Mouse (Mus musculus) cerebellum, adult 11 months (tissue): ENCODE data around the gene Nog.

ENCODE experiments used
- DNase-seq: peaks from one replicate; pipeline ENCODE4 v3.0.0; 2022

Gene Nog

DNA sequence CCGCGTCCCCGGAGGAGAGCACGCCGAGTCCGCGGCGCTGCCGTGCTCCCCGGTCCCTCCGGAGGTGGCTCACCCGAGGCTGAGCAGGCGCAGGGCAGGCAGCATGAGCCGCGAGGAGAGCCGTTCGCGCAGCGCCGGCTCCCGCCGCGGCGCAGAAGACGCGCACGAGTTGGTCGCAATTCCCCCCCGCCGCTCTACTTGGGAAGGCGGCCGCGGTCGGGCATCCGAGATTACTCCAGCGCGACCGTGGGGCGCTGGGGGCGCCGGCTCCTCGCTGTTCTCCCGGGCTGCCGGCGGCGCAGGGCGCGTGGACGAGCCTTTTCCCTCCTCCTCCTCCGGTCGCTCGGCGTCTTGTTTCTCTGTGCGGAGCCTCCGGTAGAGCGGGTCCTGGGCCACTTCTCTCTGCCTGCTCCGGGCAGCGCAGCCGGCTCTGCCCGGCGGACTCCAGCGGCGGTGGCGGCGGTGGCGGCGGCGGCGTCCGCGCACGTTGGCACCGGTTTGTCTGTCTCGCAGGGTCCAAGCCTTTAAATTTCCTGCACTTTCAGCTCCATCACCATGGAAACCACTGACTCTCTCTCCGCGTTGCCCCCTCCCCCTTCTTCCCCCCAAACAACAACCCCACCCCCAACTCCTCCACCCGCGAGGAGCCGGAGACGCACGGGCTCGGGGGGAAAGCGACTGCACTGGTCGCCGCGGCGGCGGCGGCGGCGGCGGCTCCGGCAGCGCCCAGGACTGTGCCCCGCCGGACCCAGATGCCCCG is at the start of gene Nog:
Gene Nog (minus strand): TSS at position 277 of the 760 bp plus-strand sequence.
- DNase-seq = no peak

DNA sequence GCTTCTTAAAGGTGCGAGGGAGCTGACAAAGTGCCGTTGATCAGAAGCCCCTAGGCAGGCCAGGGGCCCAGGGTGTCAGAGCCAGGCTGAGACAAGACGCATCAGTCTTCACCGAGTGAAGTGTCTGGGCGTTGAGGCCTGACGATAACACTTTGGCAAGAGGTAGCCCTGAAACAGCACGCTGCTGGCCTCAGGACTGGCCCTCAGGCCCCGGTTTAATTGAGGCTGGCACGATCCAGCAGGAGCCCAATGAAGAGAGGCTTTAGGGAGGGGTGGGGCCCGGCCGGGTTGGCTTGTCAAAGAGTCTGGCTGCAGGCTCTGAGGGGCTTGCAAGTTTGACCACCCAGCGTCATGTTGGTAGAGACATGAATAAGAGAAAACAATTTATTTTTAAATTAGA is 38.1 kb upstream of the Nog start:
- DNase-seq = no peak

DNA sequence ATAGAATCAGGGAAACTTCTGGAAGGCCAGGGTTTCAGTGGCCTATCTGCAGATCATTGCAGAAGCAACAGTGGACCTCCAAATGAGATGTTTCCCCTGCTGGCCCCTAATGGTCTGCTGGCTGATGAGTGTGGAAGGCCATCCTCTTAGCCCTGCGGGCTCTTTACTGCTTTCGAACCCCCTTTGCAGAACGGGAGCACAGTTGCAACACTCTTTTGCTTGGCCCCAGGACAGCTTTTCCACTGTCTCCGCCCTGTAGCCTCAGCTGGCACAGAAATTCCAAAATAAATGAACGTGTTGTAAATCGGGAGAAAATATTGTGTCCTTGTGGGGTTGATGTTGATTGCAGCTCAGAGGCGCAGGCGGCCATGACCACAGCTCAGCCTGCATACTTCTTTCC is 37.7 kb upstream of the Nog start:
- no peak for DNase-seq

DNA sequence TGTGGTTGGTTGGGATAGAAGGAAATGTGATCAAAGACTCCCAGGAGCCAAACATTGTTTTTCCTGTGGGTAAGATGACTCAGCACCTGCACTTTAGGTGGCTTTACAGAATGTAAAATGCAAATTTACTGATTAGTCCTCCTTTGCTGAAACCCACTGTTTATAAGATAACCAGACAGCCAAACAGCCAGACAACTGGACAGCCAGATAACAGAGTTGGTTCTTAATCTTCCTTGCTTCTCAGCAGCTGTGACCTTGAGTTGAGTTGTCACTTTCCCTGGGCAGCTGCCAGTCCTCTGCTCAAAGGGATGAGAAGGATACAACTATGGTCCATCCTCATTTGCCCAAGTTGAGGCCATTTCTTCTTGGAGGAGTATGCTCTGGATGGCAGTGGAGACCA is 35.8 kb upstream of the Nog start:
- no peak for DNase-seq

DNA sequence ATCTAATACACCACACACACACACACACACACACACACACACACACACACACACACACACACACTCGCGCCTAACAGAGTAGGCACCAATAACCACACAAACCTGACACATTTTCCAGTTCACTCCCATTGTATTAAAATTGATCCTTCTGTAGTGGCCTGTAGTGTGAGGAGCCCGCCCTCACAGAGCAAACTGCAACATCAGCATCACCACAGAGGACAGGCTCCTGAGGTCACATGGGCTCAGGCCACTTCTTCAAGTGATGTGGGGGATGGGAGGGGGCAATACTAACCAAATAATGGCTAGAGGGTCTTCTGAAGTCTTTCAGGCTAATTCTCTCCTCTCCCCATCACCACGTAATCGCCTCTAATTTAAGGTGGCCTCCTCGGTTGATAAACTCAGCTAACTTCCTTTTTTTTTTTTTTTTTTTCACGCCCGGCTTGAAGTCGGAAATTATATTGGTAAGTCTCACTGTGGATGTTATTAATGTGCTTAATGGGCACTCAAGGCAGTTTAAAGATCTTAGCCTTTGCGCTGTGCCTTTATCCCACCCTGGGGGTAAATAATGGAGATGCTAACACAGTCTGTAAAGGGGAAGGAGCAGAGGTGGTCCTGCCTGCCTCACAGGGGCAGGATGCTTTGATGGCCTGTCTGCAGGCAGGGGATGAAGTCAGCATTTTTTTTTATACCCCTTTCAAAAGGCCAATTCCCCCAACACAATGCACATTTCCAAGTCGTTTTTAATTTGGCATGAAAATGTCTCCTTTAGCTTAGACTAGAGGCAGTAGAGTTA is 25.2 kb upstream of the Nog start:
- DNase-seq = no peak

DNA sequence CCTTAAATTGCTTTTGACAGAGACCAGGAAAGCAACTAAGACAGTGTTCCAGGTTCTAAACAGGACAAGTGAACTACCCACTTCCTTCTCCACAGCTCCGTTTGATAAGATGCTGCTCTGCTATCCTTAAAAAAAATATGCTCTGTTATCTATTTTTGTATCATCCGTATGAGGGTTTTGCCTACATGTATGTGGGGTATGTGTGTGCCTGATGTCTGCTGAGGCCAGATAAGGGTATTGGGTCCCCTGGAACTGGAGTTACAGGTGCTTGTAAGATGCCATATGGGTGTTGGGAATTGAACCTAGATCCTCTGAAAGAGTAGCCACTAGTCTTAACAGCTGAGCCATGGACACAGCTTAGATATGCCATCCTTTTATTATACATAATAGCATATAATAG is 19.6 kb upstream of the Nog start:
- no peak for DNase-seq

DNA sequence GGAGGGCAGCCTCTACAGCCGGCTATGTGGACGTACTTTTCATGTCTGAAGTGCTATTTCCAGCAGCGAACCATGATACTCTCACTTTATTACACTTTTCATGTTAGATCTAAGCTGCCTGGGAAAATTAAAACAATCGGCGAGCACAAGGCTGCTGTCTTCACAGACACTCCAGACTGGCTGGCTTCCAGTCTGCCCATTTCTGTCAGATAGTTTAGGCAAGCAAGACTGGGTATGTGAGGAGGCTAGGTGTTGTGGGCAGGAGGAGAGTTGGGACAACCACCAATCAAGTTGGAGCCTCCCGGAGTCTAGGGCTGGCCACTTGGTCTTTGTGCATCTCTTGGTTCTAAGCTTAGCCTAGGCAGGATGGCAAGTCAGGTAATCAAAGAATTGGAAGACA is 17.5 kb upstream of the Nog start:
- no peak for DNase-seq

DNA sequence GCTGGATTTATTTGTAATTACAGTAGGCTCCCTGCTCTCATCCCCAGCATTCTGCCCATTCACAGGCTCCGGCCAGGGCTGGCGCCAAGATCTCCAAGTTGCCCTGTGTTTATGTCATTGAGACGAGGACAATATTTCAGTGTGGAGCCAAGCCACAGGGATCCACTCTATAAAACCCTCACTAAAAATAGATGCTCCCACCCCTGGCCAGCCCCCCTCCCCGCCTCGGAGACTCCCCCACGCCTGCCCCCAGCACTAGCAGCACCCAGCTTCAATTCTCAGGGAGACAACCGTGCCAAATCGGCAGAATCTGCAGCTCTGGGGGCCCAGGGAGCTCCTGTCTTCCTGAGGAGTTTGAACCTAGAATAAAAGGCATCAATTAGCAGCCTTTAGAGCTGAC is 16.2 kb upstream of the Nog start:
- no peak for DNase-seq

DNA sequence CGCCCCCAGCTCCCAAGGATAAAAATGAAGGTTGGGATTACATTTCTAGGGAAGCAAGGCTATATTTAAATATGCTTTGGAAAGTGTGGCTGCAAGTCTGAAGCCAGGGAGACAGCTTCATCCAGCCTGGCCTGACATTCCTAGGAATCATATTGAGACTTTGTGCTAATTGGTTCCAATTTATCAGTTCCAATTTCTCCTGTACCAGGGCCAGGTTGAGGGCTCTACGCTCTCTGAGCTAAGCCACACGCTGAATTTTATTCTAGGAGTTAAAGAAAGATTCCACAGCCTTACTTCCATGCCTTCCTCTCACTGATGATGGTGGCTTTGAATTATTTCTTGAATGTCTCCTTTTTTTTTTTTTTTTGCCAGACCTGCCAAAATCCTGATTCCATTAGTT is 15.6 kb upstream of the Nog start:
- no peak for DNase-seq

DNA sequence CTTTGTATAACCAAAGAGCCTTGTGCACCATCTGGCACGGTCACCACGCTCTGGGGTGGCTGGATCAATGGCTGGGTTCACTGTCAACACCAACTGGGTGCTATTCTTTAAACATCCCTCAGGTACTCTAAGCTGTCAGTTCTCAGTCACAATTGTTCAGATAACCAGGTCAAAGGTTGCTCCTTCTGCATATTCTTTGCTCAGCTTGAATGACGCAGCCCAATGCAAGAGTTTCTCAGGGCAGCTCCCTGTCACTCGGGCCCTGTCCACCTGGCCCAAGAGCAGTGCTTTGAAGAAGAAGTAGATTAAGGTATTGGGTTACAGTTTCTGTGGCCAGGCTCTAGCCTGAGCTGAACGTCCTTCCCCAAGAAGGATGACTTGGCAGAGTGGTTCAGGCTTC is 12.2 kb upstream of the Nog start:
- DNase-seq = no peak

DNA sequence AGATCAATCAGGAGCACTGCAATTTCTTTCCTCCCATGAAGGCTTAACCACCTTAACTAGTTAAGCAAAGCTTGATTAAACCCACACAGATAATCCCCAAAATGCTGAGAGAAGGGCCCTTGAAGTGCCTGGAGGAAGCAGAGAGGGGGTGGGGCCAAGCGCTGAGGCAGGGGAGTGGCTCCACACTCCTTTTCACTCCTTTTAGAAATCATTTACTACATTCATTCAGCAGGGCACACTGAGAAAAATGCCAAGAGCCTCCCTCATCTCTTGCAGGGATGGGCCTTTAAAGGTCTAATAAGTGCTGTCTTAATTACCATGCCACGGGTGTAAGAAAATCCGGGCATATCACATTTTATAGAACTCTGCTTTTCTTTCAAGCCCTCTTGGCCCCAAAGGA is 10.2 kb upstream of the Nog start:
- no peak for DNase-seq

DNA sequence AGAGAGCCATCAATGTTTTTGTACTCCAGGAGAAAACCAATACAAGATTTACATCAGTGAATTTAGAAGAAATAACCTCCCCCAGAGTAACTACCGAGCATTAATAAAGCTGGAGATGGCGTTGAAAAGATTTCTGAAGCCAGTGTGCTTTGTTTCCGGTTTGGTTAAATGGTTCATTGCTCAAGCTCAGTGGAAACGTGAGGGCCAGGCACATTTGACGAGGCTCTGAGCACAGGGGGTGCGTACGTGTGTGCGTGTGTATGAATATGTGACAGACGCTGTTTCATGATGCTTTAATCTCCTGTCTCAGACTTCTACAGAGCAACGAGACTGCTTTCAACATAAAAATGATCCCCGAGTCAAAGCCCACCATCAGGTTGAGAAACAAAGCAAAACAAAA is 8.1 kb upstream of the Nog start:
- DNase-seq = no peak

DNA sequence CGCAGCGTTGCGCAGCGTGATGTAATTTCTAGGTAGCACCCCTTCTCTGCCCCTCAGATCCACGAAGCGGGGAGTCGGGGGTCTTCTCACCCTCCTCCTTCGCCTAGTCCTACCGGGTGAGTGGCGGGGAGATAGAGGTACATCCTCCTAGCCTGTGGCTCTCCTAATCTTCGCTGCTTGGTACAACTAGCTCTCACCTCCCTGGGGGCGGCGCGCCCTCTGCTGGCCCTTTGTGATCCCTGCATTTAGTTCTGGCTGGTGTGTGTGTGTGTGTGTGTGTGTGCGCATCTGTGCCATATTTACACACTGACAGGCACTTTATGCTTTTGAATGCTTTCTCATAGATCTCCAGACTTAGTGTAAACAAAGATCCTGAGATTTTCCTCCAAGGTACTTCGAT is 1.3 kb upstream of the Nog start:
- peak; percentile 72 for DNase-seq

DNA sequence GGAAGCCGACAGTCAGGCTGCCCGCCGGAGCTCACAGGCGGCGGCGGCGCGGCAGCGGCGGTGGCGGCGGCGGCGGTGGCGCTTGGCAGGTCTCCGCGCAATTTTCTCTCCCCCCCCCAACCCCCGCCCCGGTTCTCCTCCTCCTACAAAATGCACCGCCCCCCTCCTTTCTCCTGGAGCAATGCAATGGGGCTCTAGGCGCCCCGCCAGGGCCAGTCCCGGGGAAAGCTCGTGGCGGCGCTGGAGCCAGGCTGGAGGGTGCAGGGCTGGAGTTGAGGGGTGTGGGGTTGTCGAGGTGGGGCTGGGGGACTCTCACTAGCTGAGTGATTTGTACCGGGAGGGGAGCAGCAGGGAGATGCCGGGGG is 666 bp upstream of the Nog start:
- peak; percentile 8 for DNase-seq

DNA sequence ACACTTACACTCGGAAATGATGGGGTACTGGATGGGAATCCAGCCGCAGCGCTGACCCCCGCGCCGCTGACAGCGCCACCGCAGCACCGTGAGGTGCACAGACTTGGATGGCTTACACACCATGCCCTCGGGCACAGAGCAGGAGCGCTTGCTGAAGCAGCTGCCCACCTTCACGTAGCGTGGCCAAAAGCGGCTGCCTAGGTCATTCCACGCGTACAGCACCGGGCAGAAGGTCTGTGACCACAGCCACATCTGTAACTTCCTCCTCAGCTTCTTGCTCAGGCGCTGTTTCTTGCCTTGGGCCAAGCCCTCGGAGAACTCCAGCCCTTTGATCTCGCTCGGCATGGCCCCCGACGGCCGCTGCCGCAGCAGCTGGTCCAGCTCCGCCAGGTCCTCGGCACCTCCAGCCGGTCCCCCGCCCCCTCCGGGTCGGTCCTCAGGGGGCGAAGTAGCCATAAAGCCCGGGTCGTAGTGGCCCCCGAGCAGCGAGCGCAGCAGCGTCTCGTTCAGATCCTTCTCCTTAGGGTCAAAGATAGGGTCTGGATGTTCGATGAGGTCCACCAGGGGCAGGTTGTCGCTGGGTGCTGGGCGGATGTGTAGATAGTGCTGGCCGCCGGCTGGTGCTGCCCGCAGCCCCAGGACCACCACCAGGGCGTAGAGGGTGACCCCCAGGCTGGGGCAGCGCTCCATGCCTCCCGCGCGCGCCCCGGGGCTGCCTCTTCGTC is 639 bp downstream of the Nog start:
- DNase-seq = no peak

DNA sequence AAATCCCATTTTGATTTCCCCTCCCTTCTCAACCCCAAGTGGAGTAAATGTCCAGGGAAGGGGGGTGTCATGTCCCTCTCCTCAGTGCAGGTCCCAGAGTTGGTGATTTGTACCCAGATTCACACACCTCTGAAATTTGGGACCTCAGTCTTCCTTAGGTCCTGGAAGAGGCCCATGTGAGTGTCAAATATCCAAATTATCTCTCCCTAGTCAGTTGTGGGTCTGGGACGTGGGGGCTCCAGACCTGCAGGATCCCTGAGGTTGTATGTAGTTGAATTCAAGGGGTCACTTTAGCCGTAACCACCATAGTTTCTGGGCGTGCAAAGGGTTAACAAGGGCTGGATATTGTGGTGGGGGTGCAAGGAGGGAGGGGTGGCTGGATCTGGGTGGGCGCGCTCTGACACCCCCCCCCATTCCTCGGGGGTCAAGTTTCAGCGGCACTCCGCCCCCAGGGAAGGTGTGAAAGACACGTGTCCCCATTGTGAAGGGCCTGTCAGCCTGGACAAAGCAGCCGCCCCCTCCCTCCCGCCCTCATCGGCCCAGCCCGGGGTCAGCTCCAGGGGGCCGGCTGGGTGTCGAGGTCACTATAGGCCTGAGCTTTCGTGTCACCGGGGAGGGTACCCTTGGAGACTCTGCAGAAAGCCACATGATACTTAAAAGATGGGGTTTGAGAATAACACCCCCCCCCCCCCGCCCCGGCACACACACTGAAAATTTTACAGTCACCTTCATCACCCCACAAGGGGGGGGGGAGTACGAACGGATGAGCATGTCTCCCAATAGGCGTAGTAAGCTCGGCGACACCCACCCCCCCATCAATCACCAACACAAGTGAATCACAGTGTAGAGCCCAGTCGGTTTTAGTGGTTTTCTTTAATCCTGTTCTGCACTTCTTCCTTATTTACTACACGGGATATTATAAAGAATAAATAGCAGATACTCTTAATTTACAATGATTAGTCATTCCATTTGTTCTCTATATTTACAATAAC is 2.1 kb downstream of the Nog start:
- no peak for DNase-seq

DNA sequence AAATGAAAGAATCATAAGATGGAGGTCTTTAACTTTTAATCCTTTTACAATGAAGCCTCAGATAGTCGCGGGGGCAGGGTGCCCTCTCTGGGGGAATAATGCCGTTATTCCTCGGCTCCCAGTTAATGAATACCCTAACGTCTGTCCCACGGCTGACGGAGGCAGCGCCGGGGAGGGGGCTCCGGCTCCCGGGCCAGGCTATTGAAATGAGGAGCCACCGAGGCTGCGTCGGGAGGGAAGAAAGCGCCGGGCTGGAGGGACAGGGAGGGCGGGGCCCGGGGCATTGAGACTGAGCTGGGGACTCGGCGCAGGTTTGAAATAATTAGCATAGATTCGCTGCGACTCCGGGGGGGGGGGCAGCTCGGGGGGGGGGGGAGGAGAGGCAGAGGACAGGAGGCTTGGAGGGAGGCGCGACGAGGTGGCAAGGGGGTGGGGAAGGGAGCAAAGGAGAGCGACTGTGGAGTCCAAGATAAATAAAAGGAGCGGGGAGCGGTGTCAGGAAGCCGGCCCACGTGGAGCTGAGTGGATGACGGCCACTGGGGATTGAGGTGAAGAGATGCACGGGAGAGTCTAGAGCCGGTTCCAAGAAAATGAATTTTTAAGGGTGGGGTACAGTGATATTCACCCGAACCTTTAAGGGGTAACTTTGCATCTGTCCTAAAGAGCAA is 2.9 kb downstream of the Nog start:
- no peak for DNase-seq

DNA sequence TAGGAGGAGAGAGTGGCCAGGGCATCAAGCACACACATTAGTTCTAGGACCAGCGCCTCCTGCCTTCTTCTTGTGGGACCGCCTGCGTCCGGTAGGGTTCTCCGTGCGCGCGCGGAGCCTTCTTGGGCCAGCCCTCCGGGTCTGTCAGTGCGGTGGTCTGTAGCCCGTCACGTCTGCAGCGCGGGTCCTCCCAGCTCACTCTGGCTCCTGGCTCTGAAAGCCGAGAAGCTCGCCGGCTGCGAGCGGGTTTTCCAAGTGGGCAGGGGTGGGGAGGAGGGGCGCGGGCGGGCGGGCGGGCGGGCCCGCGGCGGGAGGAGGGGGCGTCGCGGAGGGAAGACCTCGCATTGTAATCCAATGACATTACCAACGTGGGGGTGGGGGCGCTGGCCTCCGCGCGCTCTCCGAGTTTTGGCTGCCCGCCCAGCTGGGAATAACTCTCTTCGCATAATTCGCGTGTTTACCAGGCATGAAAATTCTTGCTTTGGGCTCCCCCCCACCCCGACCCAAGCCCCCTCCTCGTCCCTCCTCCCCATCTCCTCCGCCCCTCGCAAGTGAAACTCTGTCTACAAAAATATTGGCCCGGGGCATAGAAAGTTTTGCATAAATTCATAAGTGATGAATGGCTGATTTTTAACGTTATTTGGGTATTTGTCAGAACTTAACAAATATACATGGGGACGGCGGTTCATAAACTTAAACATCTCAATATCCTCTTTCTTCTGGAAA is 3.7 kb downstream of the Nog start:
- no peak for DNase-seq

DNA sequence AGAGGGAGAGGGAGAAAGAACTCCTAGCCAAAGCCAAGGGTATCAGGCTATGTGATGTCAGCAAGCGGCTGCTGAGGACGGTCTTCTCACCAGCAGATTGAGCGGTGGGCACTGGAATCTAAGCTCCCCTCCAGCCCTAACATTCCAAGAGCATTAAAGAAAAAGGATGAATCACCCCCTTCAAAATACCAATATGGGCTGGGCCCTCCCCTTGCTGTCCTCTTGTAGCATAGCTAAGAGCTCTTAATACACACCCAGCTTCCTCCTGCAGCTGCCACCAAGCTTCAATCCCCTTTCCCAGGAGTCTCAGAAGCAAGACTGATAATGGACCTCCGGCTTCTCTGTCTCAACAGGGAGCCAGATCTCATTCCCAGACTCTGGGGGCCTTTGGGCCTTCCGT is 4.6 kb downstream of the Nog start:
- no peak for DNase-seq

DNA sequence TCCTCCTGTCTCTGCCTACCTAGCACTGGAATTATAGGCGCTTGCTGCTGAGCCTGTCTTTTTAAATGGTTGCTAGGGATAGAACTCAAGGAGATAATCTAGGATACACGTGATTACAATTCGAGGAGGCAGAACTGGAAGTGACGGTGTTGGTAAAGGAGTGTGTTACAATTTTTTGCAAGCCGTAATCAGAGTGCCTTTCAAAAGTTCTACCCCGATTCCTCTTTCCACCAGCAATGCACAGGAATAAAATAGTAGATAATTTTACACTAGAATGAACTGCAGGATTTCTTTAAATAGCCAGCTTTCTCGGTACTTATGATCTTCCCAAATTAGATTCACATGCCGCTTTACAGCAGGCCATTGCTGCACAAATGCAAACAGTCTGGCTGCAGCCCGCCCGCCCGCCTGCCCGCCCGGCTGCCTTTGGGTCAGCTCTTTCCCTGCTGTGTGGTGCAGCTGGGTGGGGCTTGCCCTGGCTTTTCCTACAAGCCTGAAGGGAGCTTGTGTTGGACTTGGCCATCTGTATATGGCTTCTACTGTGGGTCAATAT is 32.2 kb downstream of the Nog start:
- no peak for DNase-seq

DNA sequence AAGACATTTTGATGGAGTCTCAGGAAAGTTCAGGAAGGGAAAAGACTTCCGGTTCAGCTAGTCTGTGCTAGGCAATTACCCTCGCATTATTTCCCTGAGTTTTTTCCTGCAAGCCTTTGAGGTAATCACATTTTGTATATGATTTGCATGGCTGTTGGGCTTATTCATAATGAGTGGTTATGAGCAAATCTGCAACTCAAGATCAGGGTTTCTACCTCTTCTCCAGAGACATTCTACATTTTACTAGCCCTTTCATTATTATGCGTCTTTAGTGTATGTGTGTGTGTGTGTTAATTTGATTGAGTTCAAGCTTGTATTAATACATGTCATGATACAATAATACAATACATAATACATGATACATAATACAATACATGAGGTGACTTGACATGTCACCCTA is 34.6 kb downstream of the Nog start:
- no peak for DNase-seq
